Mouse (Mus musculus): ENCODE measurements at regions not wholly inside any gene's neighbourhood (a gene's known extent, or its start where the extent isn't known, plus 50 kb on each side); places are given as distances from the start of the nearest gene placed in this dataset.

GRCm38 (mm10) chr12:110027345-110027744 lies 251.5 kb upstream of the Dio3 start:
- DNase-seq (ENCODE audit: low spot score in 2 of 2) = no peak

GRCm38 (mm10) chr12:110027976-110028375 lies 250.9 kb upstream of the Dio3 start:
- DNase-seq (ENCODE audit: low spot score in 2 of 2) = no peak

GRCm38 (mm10) chr12:110028646-110029045 lies 250.2 kb upstream of the Dio3 start:
- DNase-seq (ENCODE audit: low spot score in 2 of 2) = no peak

- no peak for DNase-seq (ENCODE audit: low spot score in 2 of 2)
Observed at GRCm38 (mm10) chr12:110031326-110031725, 247.5 kb upstream of the Dio3 start.

GRCm38 (mm10) chr12:110035171-110035570 lies 243.7 kb upstream of the Dio3 start:
- no peak for DNase-seq (ENCODE audit: low spot score in 2 of 2)

- DNase-seq (ENCODE audit: low spot score in 2 of 2) = peak; percentile 30 to 69
Observed at GRCm38 (mm10) chr12:110040682-110041081, 238.2 kb upstream of the Dio3 start.

GRCm38 (mm10) chr12:110041782-110042181 lies 237.1 kb upstream of the Dio3 start:
- no peak for DNase-seq (ENCODE audit: low spot score in 2 of 2)

GRCm38 (mm10) chr12:110044266-110044665 lies 234.6 kb upstream of the Dio3 start:
- no peak for DNase-seq (ENCODE audit: low spot score in 2 of 2)

- no peak for DNase-seq (ENCODE audit: low spot score in 2 of 2)
Observed at GRCm38 (mm10) chr12:110044721-110045120, 234.1 kb upstream of the Dio3 start.

- no peak for DNase-seq (ENCODE audit: low spot score in 2 of 2)
Observed at GRCm38 (mm10) chr12:110045770-110046330, 233.0 kb upstream of the Dio3 start.

GRCm38 (mm10) chr12:110046613-110047012 lies 232.3 kb upstream of the Dio3 start:
- no peak for DNase-seq (ENCODE audit: low spot score in 2 of 2)

GRCm38 (mm10) chr12:110047466-110048250 lies 231.2 kb upstream of the Dio3 start:
- peak in 1 of 2 experiments; percentile 16 for DNase-seq (ENCODE audit: low spot score in 2 of 2)

GRCm38 (mm10) chr12:110049154-110049736 lies 229.6 kb upstream of the Dio3 start:
- DNase-seq (ENCODE audit: low spot score in 2 of 2) = peak; percentile 49 to 59

GRCm38 (mm10) chr12:110059321-110059720 lies 219.5 kb upstream of the Dio3 start:
- DNase-seq (ENCODE audit: low spot score in 2 of 2) = no peak

GRCm38 (mm10) chr12:110061961-110062360 lies 216.9 kb upstream of the Dio3 start:
- DNase-seq (ENCODE audit: low spot score in 2 of 2) = no peak

- no peak for DNase-seq (ENCODE audit: low spot score in 2 of 2)
Observed at GRCm38 (mm10) chr12:110063013-110063412, 215.9 kb upstream of the Dio3 start.

GRCm38 (mm10) chr12:110066361-110066885 lies 212.4 kb upstream of the Dio3 start:
- DNase-seq (ENCODE audit: low spot score in 2 of 2) = no peak

- DNase-seq (ENCODE audit: low spot score in 2 of 2) = no peak
Observed at GRCm38 (mm10) chr12:110070506-110070905, 208.4 kb upstream of the Dio3 start.

GRCm38 (mm10) chr12:110071823-110072222 lies 207.0 kb upstream of the Dio3 start:
- DNase-seq (ENCODE audit: low spot score in 2 of 2) = no peak

- no peak for DNase-seq (ENCODE audit: low spot score in 2 of 2)
Observed at GRCm38 (mm10) chr12:110074921-110075320, 203.9 kb upstream of the Dio3 start.

GRCm38 (mm10) chr12:110077211-110077884 lies 201.5 kb upstream of the Dio3 start:
- no peak for DNase-seq (ENCODE audit: low spot score in 2 of 2)

- no peak for DNase-seq (ENCODE audit: low spot score in 2 of 2)
Observed at GRCm38 (mm10) chr12:110078081-110078505, 200.8 kb upstream of the Dio3 start.
